Mouse (Mus musculus): ENCODE results near the gene Slc35d1. TPM values are rescaled to one million over a fixed set of nuclear protein-coding genes. Genes with fewer than 3 reads are reported as not detected.

Slc35d1 gene
- polyA plus RNA-seq, 1 experiment = 4.4 TPM

DNA sequence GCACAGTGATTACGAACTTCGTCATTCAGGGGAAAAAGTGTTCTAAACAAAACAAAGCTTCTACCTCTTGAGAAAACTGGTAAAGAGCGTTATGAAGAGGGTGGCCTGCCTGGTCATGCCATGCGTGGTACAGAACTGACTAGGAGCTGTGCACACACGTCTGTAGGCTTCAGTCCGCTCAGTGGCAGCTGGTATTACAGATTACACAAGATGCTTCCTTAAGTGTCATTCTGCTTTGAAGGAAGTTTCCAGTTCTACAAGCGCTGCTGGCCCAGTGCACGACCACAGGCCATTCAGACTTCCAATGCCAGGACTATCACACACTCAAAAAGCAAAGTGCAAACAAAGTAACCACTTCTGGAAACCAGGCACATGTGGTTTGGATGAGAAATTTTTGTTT, 17.6 kb downstream of the Slc35d1 start:
- Histone ChIP-seq H3K4me3 (replicated peaks; ENCODE audit: extremely low read depth, low read depth, low read length) (no peak overlapping the region), H3K4me1 (ENCODE audit: control insufficient read depth, insufficient read depth, low read length) (no peaks in the 10 kb centered on the region; the same call in 1 of the 2 replicates)
- DNase-seq = no peak
- TF ChIP-seq CTCF (IDR thresholded peaks at IDR 0.05; ENCODE audit: insufficient read depth, low read length) (no peak), POLR2A (IDR thresholded peaks at IDR 0.05; ENCODE audit: borderline replicate concordance, extremely low read depth, low read depth, low read length) (no peak)
- 56% methylated on average over 8 of the region's 8 CpGs for WGBS

DNA sequence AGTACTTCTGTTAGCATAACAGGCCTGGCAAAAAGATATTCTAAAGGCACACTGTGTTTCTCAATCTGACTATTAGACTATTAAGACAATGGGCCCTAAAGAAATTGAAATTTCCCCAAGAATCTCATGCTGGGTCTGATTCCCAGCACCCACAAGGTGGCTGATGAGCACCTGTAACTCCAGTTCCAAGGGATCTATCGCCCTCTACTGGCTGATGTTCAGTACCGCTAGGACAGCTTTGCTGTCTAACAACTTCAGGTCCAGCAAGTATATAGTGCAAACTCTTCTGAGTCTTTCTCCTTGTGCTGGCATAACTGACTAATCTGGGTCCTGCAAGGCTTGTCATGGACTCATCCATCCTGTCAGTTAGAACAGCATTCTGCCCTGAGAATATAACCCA, 22.5 kb downstream of the Slc35d1 start:
- no peak overlapping the region for H3K4me3 ChIP-seq (replicated peaks; ENCODE audit: extremely low read depth, low read depth, low read length)
- TF ChIP-seq POLR2A (IDR thresholded peaks at IDR 0.05; ENCODE audit: borderline replicate concordance, extremely low read depth, low read depth, low read length) (no peak), CTCF (IDR thresholded peaks at IDR 0.05; ENCODE audit: insufficient read depth, low read length) (no peak)
- H3K4me1 ChIP-seq (ENCODE audit: control insufficient read depth, insufficient read depth, low read length) = no peaks in the 10 kb centered on the region
- no peak for DNase-seq
- WGBS = 84% methylated on average over 2 of the region's 2 CpGs

DNA sequence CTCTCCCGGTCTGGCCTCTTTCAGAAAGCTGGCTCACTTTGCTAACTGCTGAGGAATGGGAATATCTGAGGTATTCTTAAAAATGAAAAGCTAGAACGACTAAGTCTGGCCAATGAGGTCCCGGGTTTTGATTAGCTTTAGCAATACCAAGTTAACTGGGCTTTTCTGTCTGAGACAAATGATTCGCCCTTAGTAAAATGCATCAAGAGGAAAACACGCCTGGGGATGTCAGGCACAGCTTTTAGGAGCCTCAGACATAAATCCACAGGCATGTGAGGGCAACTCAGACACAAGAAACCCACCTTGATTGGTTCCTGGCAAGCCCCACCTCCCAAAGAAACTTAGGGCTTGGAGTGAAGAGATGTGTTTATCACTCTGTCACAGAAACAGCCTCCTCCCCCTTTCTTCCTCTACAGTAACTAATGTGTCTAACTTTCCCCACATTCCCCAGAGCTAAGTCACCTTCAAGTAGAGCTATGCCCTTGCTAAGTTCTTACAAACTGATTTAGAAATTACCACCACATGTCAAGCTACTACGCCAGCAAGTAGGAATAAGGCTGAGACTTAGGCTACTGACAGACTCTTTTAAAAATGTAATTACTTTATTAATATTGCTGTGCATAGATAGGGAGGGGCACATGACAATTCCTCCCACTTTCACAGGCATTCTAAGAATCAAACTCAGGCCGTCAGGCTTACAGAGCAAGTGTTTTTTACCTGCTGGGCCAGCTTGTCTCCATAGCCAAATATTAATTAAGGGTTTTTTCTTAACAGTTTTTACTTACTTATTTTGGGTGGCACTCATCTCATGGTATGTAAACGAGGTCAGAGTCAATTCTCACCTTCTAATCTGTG, 26.0 kb downstream of the Slc35d1 start:
- H3K4me1 ChIP-seq (ENCODE audit: control insufficient read depth, insufficient read depth, low read length) = no peaks in the 10 kb centered on the region
- TF ChIP-seq CTCF (IDR thresholded peaks at IDR 0.05; ENCODE audit: insufficient read depth, low read length) (no peak), POLR2A (IDR thresholded peaks at IDR 0.05; ENCODE audit: borderline replicate concordance, extremely low read depth, low read depth, low read length) (no peak)
- 85% methylated on average over 8 of the region's 8 CpGs for WGBS
- DNase-seq = no peak
- no peak overlapping the region for H3K4me3 ChIP-seq (replicated peaks; ENCODE audit: extremely low read depth, low read depth, low read length)

- no peak for DNase-seq
- TF ChIP-seq POLR2A (IDR thresholded peaks at IDR 0.05; ENCODE audit: borderline replicate concordance, extremely low read depth, low read depth, low read length) = no peak
- no peak for TF ChIP-seq CTCF (IDR thresholded peaks at IDR 0.05; ENCODE audit: insufficient read depth, low read length)
- Histone ChIP-seq H3K4me1 (ENCODE audit: control insufficient read depth, insufficient read depth, low read length) (no peaks in the 10 kb centered on the region), H3K4me3 (replicated peaks; ENCODE audit: extremely low read depth, low read depth, low read length) (no peak overlapping the region)
- WGBS = 86% methylated on average over 8 of the region's 8 CpGs
Measured at GRCm38 (mm10) chr4:103180300-103180888, 34.6 kb downstream of the Slc35d1 start.

DNA sequence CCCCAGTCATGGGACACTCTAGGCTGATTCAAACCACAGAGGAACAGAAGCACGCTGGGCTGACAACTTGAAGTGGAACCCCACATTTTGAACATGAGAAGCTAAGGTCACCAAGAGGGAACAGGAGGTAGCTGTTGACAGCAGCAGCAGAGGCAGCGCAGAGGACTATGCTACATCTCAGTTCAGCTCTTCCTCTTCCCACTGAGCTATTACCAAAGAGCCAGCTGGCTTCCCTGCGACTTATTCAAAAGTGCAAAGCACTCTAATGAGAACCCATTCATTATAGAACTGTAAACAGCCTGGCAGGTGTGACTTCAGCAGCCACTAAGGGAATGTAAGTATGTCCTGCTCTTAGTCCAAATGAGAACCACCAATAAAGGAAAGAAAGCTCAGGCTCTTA, 35.4 kb downstream of the Slc35d1 start:
- no peak for TF ChIP-seq POLR2A (IDR thresholded peaks at IDR 0.05; ENCODE audit: borderline replicate concordance, extremely low read depth, low read depth, low read length)
- TF ChIP-seq CTCF (IDR thresholded peaks at IDR 0.05; ENCODE audit: insufficient read depth, low read length) = no peak
- WGBS = 59% methylated on average over 3 of the region's 3 CpGs
- Histone ChIP-seq H3K4me1 (ENCODE audit: control insufficient read depth, insufficient read depth, low read length) (no peaks in the 10 kb centered on the region), H3K4me3 (replicated peaks; ENCODE audit: extremely low read depth, low read depth, low read length) (no peak overlapping the region)
- no peak for DNase-seq

DNA sequence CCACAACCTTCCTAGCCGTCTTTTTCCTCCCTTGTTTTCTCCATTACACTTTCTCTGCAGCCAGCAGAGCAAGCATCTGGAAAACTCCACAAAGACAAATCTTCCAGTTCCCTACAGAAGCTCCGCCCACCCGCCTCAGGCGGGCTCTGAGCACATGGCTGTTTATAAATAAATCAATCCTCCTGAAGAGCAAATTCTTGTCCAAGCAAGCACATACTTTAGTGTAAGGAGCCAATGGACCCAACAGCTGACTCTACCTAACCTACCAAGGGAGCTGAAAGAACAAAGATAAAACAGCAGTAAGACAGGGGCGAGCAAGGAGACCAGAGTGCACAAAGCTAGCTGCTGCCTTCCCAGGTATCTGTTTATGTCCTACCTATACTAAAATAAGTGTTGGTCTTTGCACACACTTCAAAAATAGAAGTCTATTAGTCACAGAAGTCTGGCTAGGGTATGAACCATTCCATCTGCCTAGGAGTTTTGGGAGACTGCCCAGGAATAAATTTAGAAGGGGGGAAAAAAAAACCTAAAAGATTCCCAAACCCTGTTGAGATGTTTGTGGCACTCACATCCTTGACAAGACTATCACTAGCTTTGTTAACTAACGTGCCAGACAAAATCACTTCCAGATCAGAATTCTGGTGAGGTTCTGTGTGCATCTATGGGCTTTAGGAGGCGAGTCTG, 36.2 kb downstream of the Slc35d1 start:
- Histone ChIP-seq H3K4me1 (ENCODE audit: control insufficient read depth, insufficient read depth, low read length) (no peaks in the 10 kb centered on the region), H3K4me3 (replicated peaks; ENCODE audit: extremely low read depth, low read depth, low read length) (no peak overlapping the region)
- TF ChIP-seq POLR2A (IDR thresholded peaks at IDR 0.05; ENCODE audit: borderline replicate concordance, extremely low read depth, low read depth, low read length) (no peak), CTCF (IDR thresholded peaks at IDR 0.05; ENCODE audit: insufficient read depth, low read length) (no peak)
- 60% methylated on average over 7 of the region's 7 CpGs for WGBS
- no peak for DNase-seq

DNA sequence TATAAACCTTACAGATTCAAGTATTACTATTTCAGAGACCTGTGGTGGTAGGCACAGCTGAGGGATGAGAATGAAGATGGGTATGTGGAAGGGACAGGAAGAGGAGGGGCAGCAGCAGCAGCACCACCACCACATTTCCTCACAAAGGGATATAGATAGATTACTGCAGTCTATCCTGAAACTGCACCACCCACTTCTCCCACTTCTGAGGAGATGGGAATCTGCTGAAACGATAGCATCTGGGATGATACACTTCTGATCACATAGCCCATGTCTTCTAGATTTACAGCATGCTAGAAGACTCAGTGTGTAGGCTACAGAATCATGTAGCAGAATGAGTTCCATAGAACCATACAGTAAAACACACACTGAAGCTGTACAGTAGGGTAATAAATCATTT, 37.3 kb downstream of the Slc35d1 start:
- Histone ChIP-seq H3K4me1 (ENCODE audit: control insufficient read depth, insufficient read depth, low read length) (no peaks in the 10 kb centered on the region), H3K4me3 (replicated peaks; ENCODE audit: extremely low read depth, low read depth, low read length) (no peak overlapping the region)
- no peak for DNase-seq
- TF ChIP-seq CTCF (IDR thresholded peaks at IDR 0.05; ENCODE audit: insufficient read depth, low read length) (no peak), POLR2A (IDR thresholded peaks at IDR 0.05; ENCODE audit: borderline replicate concordance, extremely low read depth, low read depth, low read length) (no peak)
- 77% methylated on average over 1 of the region's 1 CpGs for WGBS

GRCm38 (mm10) chr4:103174001-103174400, 41.0 kb downstream of the Slc35d1 start:
- DNase-seq = no peak
- TF ChIP-seq CTCF (IDR thresholded peaks at IDR 0.05; ENCODE audit: insufficient read depth, low read length) (no peak), POLR2A (IDR thresholded peaks at IDR 0.05; ENCODE audit: borderline replicate concordance, extremely low read depth, low read depth, low read length) (no peak)
- Histone ChIP-seq H3K4me3 (replicated peaks; ENCODE audit: extremely low read depth, low read depth, low read length) (no peak overlapping the region), H3K4me1 (ENCODE audit: control insufficient read depth, insufficient read depth, low read length) (no peaks in the 10 kb centered on the region)
- 89% methylated on average over 7 of the region's 7 CpGs for WGBS

- no peaks in the 10 kb centered on the region for H3K4me1 ChIP-seq (ENCODE audit: control insufficient read depth, insufficient read depth, low read length)
- DNase-seq = no peak
- TF ChIP-seq POLR2A (IDR thresholded peaks at IDR 0.05; ENCODE audit: borderline replicate concordance, extremely low read depth, low read depth, low read length) (no peak), CTCF (IDR thresholded peaks at IDR 0.05; ENCODE audit: insufficient read depth, low read length) (no peak)
- H3K4me3 ChIP-seq (replicated peaks; ENCODE audit: extremely low read depth, low read depth, low read length) = no peak overlapping the region
- 72% methylated on average over 6 of the region's 6 CpGs for whole genome bisulfite sequencing
Measured at GRCm38 (mm10) chr4:103173507-103173906, 41.5 kb downstream of the Slc35d1 start.
